Mouse (Mus musculus): ENCODE results near the gene Cyp4f37. TPM values are rescaled to one million over a fixed set of nuclear protein-coding genes. Genes with fewer than 3 reads are reported as not detected.

The Cyp4f37 gene
- polyA plus RNA-seq, 1 experiment from 2014 or later: not detected

GRCm38 (mm10) chr17:32637151-32637550 is 16.0 kb downstream of the Cyp4f37 start:
- no peaks in the 10 kb centered on the region for H3K9me3 ChIP-seq (ENCODE audit: control insufficient read depth)
- H3K4me1 ChIP-seq (replicated peaks; ENCODE audit: control insufficient read depth, insufficient read depth, low read length): no peaks in the 10 kb centered on the region
- no peaks in the 10 kb centered on the region for H3K27me3 ChIP-seq (replicated peaks; ENCODE audit: control insufficient read depth, insufficient read depth, low read length)
- H3K4me3 ChIP-seq (ENCODE audit: low read depth, low read length): no peak overlapping the region
- no peaks in the 10 kb centered on the region for H3K36me3 ChIP-seq (ENCODE audit: control insufficient read depth, insufficient read depth)
- no peak overlapping the region for H3K27ac ChIP-seq (ENCODE audit: low read depth, low read length)
- no peak overlapping the region for H3K9ac ChIP-seq (ENCODE audit: low read depth, low read length)
- 43% methylated on average over 2 of the region's 2 CpGs for WGBS
- ATAC-seq: 0 out of 2 replicates have a peak, but pooled peaks have one; percentile 25
- H3K4me2 ChIP-seq (replicated peaks; ENCODE audit: low read depth): no peak overlapping the region
- no peak for TF ChIP-seq CTCF (IDR thresholded peaks at IDR 0.05; ENCODE audit: low read depth)

DNA sequence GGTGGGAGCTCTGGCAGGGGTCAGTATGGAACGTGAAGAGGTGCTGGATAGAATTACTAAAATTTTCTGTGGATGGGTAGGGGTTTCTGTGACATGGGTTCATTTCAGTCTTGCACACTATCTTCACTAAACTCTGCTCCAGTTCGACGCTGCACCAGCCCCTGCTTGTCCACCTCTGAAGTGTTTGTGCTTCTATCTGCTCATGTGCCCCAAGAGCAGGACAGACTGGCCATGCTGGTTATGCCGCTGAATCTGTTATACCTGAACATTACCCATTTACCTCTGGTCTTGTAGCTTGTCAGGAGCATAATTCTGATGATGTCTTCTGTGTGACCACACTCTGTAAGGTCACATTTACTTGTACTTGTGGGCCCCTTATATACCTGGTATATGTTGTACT is 25.5 kb downstream of the Cyp4f37 start:
- ATAC-seq: no peak
- no peaks in the 10 kb centered on the region for H3K9me3 ChIP-seq (ENCODE audit: control insufficient read depth)
- WGBS: 85% methylated on average over 4 of the region's 4 CpGs
- no peaks in the 10 kb centered on the region for H3K4me1 ChIP-seq (replicated peaks; ENCODE audit: control insufficient read depth, insufficient read depth, low read length)
- no peak for TF ChIP-seq CTCF (IDR thresholded peaks at IDR 0.05; ENCODE audit: low read depth)
- H3K36me3 ChIP-seq (ENCODE audit: control insufficient read depth, insufficient read depth): no peaks in the 10 kb centered on the region
- H3K27me3 ChIP-seq (replicated peaks; ENCODE audit: control insufficient read depth, insufficient read depth, low read length): no peaks in the 10 kb centered on the region
- H3K4me2 ChIP-seq (replicated peaks; ENCODE audit: low read depth): no peak overlapping the region
- no peak overlapping the region for H3K9ac ChIP-seq (ENCODE audit: low read depth, low read length)
- H3K27ac ChIP-seq (ENCODE audit: low read depth, low read length): no peak overlapping the region
- H3K4me3 ChIP-seq (ENCODE audit: low read depth, low read length): no peak overlapping the region

DNA sequence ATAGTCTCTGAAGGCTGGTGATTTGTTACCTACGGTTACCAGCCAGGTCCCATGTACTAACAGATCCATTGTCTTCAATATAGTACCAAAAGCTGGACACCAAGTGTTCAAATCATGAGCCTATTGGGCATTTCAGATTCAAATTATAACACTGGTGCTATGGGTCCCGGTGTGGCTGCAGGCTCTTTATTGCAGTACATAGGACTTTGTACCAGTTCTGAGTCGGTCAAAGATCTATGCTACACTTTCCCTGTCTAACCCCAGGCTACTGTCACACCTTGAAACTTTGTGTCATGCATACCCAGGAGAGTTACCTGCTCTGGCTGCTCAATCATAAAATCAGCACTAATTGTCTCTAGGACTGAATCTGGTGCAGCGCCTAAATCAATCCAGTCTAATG is 32.8 kb downstream of the Cyp4f37 start:
- no peak for TF ChIP-seq CTCF (IDR thresholded peaks at IDR 0.05; ENCODE audit: low read depth)
- 60% methylated on average over 4 of the region's 4 CpGs for WGBS
- no peaks in the 10 kb centered on the region for H3K9me3 ChIP-seq (ENCODE audit: control insufficient read depth)
- peak; percentile 60 for ATAC-seq
- H3K27me3 ChIP-seq (replicated peaks; ENCODE audit: control insufficient read depth, insufficient read depth, low read length): no peaks in the 10 kb centered on the region
- H3K4me1 ChIP-seq (replicated peaks; ENCODE audit: control insufficient read depth, insufficient read depth, low read length): 0 out of 2 replicates have a peak, but pooled peaks cover 8% of the 10 kb centered on the region
- no peaks in the 10 kb centered on the region for H3K36me3 ChIP-seq (ENCODE audit: control insufficient read depth, insufficient read depth)
- H3K27ac ChIP-seq (ENCODE audit: low read depth, low read length): no peak overlapping the region
- no peak overlapping the region for H3K9ac ChIP-seq (ENCODE audit: low read depth, low read length)
- no peak overlapping the region for H3K4me2 ChIP-seq (replicated peaks; ENCODE audit: low read depth)
- H3K4me3 ChIP-seq (ENCODE audit: low read depth, low read length): no peak overlapping the region

- Histone ChIP-seq H3K4me1 (replicated peaks; ENCODE audit: control insufficient read depth, insufficient read depth, low read length) (0 out of 2 replicates have a peak, but pooled peaks cover 10% of the 10 kb centered on the region), H3K36me3 (ENCODE audit: control insufficient read depth, insufficient read depth) (no peaks in the 10 kb centered on the region), H3K4me3 (ENCODE audit: low read depth, low read length) (no peak overlapping the region), H3K9me3 (ENCODE audit: control insufficient read depth) (no peaks in the 10 kb centered on the region), H3K4me2 (replicated peaks; ENCODE audit: low read depth) (no peak overlapping the region), H3K27ac (ENCODE audit: low read depth, low read length) (no peak overlapping the region), H3K9ac (ENCODE audit: low read depth, low read length) (no peak overlapping the region), H3K27me3 (replicated peaks; ENCODE audit: control insufficient read depth, insufficient read depth, low read length) (no peaks in the 10 kb centered on the region)
- TF ChIP-seq CTCF (IDR thresholded peaks at IDR 0.05; ENCODE audit: low read depth): no peak
- ATAC-seq: no peak
- 69% methylated on average over 3 of the region's 3 CpGs for WGBS
Measured at GRCm38 (mm10) chr17:32657041-32657440, 35.9 kb downstream of the Cyp4f37 start.

DNA sequence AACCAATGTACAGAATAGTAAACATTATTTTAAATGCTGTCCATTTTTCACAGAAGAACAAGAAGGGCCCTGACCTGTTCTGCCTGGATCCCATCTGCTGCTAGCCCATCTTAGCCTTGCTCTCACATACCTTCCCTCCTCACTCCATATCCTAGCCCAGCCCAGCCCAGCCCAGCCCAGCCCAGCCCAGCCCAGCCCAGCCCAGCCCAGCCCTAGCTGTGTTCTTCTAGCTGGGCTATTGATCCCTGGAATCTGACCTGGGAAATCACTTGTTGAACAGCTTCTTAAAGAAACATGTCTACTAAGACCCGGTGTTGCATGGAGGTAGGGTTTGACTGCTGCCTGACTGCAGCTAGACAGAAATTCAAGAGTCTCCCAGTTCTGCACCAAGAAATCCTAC is 37.1 kb downstream of the Cyp4f37 start:
- Histone ChIP-seq H3K36me3 (ENCODE audit: control insufficient read depth, insufficient read depth) (no peaks in the 10 kb centered on the region), H3K27ac (ENCODE audit: low read depth, low read length) (peak overlapping the region; percentile 70), H3K4me2 (replicated peaks; ENCODE audit: low read depth) (peak overlapping the region; percentile 50), H3K9me3 (ENCODE audit: control insufficient read depth) (no peaks in the 10 kb centered on the region), H3K27me3 (replicated peaks; ENCODE audit: control insufficient read depth, insufficient read depth, low read length) (no peaks in the 10 kb centered on the region), H3K9ac (ENCODE audit: low read depth, low read length) (no peak overlapping the region), H3K4me1 (replicated peaks; ENCODE audit: control insufficient read depth, insufficient read depth, low read length) (0 out of 2 replicates have a peak, but pooled peaks cover 10% of the 10 kb centered on the region), H3K4me3 (ENCODE audit: low read depth, low read length) (no peak overlapping the region)
- ATAC-seq: peak; percentile 86
- WGBS: 50% methylated on average over 1 of the region's 1 CpGs
- no peak for TF ChIP-seq CTCF (IDR thresholded peaks at IDR 0.05; ENCODE audit: low read depth)

DNA sequence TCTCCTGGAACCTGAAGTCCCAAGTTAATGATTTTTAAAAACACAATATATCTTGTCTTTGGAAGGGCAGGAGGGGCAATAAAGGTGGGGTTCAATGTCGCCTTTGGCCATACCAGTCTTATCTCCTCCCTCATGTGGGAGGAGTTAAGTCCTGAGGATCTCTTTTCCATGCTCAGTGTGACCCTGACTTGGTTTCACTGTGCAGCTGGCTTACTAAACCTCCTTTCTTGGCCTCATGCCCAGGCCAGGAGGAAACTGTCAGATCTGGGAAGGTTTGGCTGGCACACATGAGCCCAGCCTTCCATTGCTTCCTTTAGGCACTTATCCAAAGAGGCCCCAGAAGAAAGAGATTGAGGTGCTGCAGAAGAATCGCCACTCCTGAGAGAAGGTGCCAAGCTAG is 37.6 kb downstream of the Cyp4f37 start, which contains the start of gene Cyp4f40:
Cyp4f40 (plus strand) TSS at position 189 of the 400 bp plus-strand sequence.
- no peak for TF ChIP-seq CTCF (IDR thresholded peaks at IDR 0.05; ENCODE audit: low read depth)
- Histone ChIP-seq H3K27me3 (replicated peaks; ENCODE audit: control insufficient read depth, insufficient read depth, low read length) (no peaks in the 10 kb centered on the region), H3K4me2 (replicated peaks; ENCODE audit: low read depth) (peak within 1 kb of the TSS; percentile 50), H3K27ac (ENCODE audit: low read depth, low read length) (peak within 1 kb of the TSS; percentile 70), H3K4me3 (ENCODE audit: low read depth, low read length) (no peak within 1 kb of the TSS), H3K4me1 (replicated peaks; ENCODE audit: control insufficient read depth, insufficient read depth, low read length) (0 out of 2 replicates have a peak, but pooled peaks cover 10% of the 10 kb centered on the region), H3K9ac (ENCODE audit: low read depth, low read length) (no peak within 1 kb of the TSS), H3K36me3 (ENCODE audit: control insufficient read depth, insufficient read depth) (no peaks in the 10 kb centered on the region), H3K9me3 (ENCODE audit: control insufficient read depth) (no peaks in the 10 kb centered on the region)
- WGBS: 15% methylated on average over 2 of the region's 2 CpGs
- ATAC-seq: peak; percentile 90

GRCm38 (mm10) chr17:32673976-32674375 is 52.9 kb downstream of the Cyp4f37 start:
- no peak overlapping the region for H3K9ac ChIP-seq (ENCODE audit: low read depth, low read length)
- no peak overlapping the region for H3K27ac ChIP-seq (ENCODE audit: low read depth, low read length)
- ATAC-seq: no peak
- no peaks in the 10 kb centered on the region for H3K27me3 ChIP-seq (replicated peaks; ENCODE audit: control insufficient read depth, insufficient read depth, low read length)
- H3K4me1 ChIP-seq (replicated peaks; ENCODE audit: control insufficient read depth, insufficient read depth, low read length): no peaks in the 10 kb centered on the region
- WGBS: 61% methylated on average over 7 of the region's 7 CpGs
- H3K36me3 ChIP-seq (ENCODE audit: control insufficient read depth, insufficient read depth): no peaks in the 10 kb centered on the region
- H3K9me3 ChIP-seq (ENCODE audit: control insufficient read depth): no peaks in the 10 kb centered on the region
- no peak overlapping the region for H3K4me3 ChIP-seq (ENCODE audit: low read depth, low read length)
- H3K4me2 ChIP-seq (replicated peaks; ENCODE audit: low read depth): no peak overlapping the region
- TF ChIP-seq CTCF (IDR thresholded peaks at IDR 0.05; ENCODE audit: low read depth): no peak

Data from intestine, postnatal 0 days (tissue).